Mouse (Mus musculus): ENCODE results near the gene Dync1h1. TPM values are rescaled to one million over a fixed set of nuclear protein-coding genes. Genes with fewer than 3 reads are reported as not detected.

Gene Dync1h1
- polyA plus RNA-seq, 1 experiment from 2014 or later: 47.2 TPM

DNA sequence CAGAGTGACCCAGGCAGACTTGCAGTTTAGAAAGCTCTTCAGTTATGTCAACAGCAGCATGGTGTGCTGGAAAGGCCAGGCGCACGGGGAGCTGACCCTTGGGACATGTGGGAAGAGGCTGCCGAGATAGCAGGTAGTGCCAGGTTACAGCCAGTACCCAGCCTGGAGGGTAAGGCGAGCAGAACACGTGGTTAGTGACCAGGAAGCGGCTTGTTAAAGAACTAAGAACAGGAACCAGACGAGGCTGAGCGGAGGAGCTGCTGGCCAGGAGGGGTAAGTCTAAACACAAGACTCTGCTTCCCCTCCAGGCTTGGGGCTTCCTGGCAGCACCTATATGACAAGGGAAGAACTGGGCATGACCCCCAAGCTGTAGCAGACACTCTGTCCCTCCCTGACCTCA, 27.6 kb upstream of the Dync1h1 start:
- 77% methylated on average over 8 of the region's 8 CpGs for WGBS

DNA sequence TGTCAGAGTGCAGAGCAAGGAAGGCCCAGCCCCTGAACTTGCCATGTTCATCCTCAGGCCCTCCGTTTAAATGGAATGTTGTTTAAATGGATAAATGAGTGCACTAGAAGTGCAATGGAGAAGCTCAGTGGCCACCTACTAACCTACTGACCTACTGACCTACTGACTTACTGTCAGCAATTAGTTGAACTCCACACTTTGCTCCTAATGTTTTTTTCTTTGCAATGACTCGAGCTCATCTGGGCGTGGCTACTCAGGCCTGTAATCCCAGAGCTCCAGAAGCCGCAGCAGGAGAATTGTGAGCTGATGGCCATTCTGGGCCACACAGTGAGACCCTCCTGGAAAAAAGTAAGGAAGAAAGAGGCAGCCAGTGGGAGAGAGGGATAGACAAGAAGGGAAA, 25.3 kb upstream of the Dync1h1 start:
- Histone ChIP-seq H3K4me3 (no peak overlapping the region), H3K9ac (no peak overlapping the region), H3K27me3 (no peaks in the 10 kb centered on the region), H3K27ac (no peak overlapping the region), H3K36me3 (peaks cover 69% of the 10 kb centered on the region), H3K4me1 (no peaks in the 10 kb centered on the region), H3K4me2 (no peak overlapping the region), H3K9me3 (no peaks in the 10 kb centered on the region)
- no peak for ATAC-seq (ENCODE audit: insufficient number of reproducible peaks, low FRiP score, low TSS enrichment, low read depth)
- 66% methylated on average over 4 of the region's 4 CpGs for whole genome bisulfite sequencing

More for the DNA sequence above, 27.6 kb upstream of the Dync1h1 start:
- Histone ChIP-seq H3K4me1 (no peaks in the 10 kb centered on the region), H3K27ac (no peak overlapping the region), H3K9me3 (no peaks in the 10 kb centered on the region), H3K4me3 (no peak overlapping the region), H3K36me3 (peaks cover 80% of the 10 kb centered on the region), H3K9ac (no peak overlapping the region), H3K4me2 (no peak overlapping the region), H3K27me3 (no peaks in the 10 kb centered on the region)
- no peak for ATAC-seq (ENCODE audit: insufficient number of reproducible peaks, low FRiP score, low TSS enrichment, low read depth)

DNA sequence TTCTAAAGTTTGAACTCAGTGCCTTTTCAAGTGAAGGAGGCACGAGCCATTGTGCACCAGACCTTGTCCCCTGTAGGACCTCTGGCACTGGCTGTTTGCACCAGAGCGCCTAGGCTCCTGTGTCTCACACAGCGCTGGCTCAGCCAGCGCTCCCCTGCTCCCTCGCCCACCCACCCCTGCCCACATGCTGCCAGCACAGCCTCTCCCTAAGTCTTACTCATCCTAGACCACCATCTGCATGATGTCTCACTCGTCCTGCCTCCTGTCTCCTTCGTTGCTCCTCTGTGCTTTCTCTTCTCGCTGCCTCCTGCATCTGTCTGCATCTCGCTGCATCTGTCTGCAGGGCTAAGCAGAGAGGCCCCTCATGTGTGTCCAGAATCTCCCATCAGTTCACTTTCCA, 22.9 kb upstream of the Dync1h1 start:
- no peak for ATAC-seq (ENCODE audit: insufficient number of reproducible peaks, low FRiP score, low TSS enrichment, low read depth)

DNA sequence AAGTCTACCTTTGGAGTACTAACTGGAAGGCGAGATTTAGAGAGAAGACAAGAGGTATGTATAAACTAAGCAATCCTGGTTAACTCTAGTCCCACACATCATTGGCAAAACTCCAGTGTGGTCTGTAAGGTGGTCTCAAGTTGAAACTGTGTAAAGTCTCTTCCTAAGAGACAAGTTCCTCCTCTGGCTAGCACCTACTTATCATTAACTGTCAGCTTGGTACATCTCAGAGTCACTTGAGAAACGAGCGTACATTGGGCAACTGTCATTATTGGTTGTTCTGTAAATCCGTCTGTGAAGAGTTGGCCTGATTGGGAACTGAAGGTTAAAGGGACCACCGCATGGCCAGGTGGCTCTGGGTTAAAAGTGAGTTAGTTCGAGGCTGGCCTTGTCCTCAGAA, 12.6 kb upstream of the Dync1h1 start:
- no peak for ATAC-seq (ENCODE audit: insufficient number of reproducible peaks, low FRiP score, low TSS enrichment, low read depth)
- no peaks in the 10 kb centered on the region for H3K9me3 ChIP-seq
- H3K27ac ChIP-seq: no peak overlapping the region
- no peaks in the 10 kb centered on the region for H3K27me3 ChIP-seq
- no peak overlapping the region for H3K9ac ChIP-seq
- H3K36me3 ChIP-seq: no peaks in the 10 kb centered on the region
- peaks cover 16% of the 10 kb centered on the region for H3K4me1 ChIP-seq
- H3K4me3 ChIP-seq: no peak overlapping the region
- WGBS: 83% methylated on average over 6 of the region's 6 CpGs
- H3K4me2 ChIP-seq: no peak overlapping the region

More for the DNA sequence above, 22.9 kb upstream of the Dync1h1 start:
- Histone ChIP-seq H3K36me3 (peaks cover 54% of the 10 kb centered on the region), H3K27me3 (no peaks in the 10 kb centered on the region), H3K9me3 (no peaks in the 10 kb centered on the region), H3K9ac (no peak overlapping the region), H3K4me1 (no peaks in the 10 kb centered on the region), H3K27ac (no peak overlapping the region), H3K4me2 (no peak overlapping the region), H3K4me3 (no peak overlapping the region)
- WGBS: 88% methylated on average over 9 of the region's 9 CpGs

DNA sequence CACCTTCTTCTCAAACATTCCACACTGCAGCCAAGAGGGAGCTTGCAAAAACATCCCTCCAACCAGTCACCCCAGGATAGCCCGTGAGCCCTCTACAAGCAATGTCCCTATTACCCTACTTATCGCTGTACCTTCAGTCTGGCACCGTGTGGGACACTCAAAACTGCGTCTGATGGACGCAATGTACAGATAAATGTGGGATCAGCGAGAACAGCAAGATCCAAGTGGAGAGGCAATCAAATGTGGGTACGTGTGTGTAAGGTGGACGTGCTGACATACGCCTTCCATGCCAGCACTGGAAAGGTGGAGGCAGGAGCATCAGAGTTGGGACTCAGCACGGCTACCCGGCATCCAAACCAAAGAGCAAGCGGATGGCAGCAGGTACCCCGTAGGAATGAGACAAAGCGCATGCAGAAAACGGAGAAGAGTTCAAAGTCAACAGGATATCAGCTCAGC, 10.4 kb upstream of the Dync1h1 start:
- Histone ChIP-seq H3K27ac (peak overlapping the region; percentile 95), H3K4me1 (peaks cover 16% of the 10 kb centered on the region), H3K36me3 (no peaks in the 10 kb centered on the region), H3K4me2 (peak overlapping the region; percentile 87), H3K4me3 (peak overlapping the region; percentile 77), H3K27me3 (no peaks in the 10 kb centered on the region), H3K9ac (peak overlapping the region; percentile 83), H3K9me3 (no peaks in the 10 kb centered on the region)
- ATAC-seq (ENCODE audit: insufficient number of reproducible peaks, low FRiP score, low TSS enrichment, low read depth): no peak
- 1% methylated on average over 15 of the region's 15 CpGs for WGBS

DNA sequence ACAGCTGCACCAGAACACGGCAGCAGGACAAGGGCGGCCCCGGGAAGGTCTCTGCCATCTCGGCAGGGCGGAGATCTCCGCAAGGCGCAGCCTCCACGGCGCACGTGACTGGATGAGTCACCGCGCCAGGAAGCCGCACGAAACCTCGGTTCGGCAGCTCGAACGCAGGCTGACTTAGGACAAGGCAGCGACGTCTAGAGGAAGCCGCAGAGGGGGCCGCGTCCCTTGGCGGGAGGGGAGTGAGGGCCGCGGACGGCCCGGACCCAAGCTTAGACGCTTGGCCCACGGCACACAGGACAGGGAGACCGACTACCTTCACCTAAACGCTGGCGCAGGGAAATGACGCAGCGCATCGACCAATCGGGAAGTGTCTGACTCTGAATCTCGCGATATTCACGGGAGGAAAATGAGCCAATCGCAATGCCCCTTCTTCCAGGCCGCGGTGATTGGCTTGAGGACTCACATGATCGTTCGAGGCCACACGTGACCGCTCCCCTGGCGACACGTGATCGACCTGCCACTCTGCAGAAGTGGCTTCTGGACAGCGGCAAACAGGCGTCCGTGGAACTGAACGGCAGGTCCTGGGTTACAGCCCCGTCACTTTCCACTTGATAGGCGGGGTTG, 9.9 kb upstream of the Dync1h1 start:
- H3K9me3 ChIP-seq: no peaks in the 10 kb centered on the region
- under 1% methylated on average over 56 of the region's 56 CpGs for WGBS
- no peaks in the 10 kb centered on the region for H3K36me3 ChIP-seq
- H3K4me2 ChIP-seq: peak overlapping the region; percentile 87
- peak overlapping the region; percentile 95 for H3K27ac ChIP-seq
- H3K27me3 ChIP-seq: no peaks in the 10 kb centered on the region
- peak overlapping the region; percentile 77 for H3K4me3 ChIP-seq
- peak overlapping the region; percentile 90 for H3K9ac ChIP-seq
- peaks cover 16% of the 10 kb centered on the region for H3K4me1 ChIP-seq
- ATAC-seq (ENCODE audit: insufficient number of reproducible peaks, low FRiP score, low TSS enrichment, low read depth): peak; percentile 94

DNA sequence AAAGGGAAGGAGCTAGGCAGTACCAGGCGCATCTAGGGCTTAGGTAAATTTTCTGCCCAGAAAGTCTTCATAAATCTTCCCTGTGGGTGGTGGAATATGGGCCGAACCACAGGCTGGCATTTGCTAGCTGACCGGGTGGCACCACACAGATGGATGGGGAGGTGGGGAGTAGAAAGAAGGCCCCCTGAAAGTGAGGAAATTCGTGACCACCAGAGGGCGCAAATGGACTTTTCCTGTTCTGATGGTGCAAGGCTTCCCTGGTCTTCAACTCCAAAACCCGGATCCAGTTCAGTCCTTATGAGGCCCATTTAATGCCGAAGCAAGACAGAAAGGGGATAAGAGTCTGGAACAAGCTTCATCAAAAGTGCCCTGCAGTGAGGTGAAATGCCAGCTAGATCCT, 2.7 kb upstream of the Dync1h1 start:
- 10% methylated on average over 7 of the region's 7 CpGs for WGBS
- H3K27ac ChIP-seq: no peak overlapping the region
- H3K36me3 ChIP-seq: no peaks in the 10 kb centered on the region
- H3K4me3 ChIP-seq: no peak overlapping the region
- no peaks in the 10 kb centered on the region for H3K9me3 ChIP-seq
- H3K27me3 ChIP-seq: peaks cover 6% of the 10 kb centered on the region; the same call in 1 of the 2 replicates
- no peak for ATAC-seq (ENCODE audit: insufficient number of reproducible peaks, low FRiP score, low TSS enrichment, low read depth)
- H3K9ac ChIP-seq: no peak overlapping the region
- peaks cover 19% of the 10 kb centered on the region for H3K4me1 ChIP-seq
- no peak overlapping the region for H3K4me2 ChIP-seq

DNA sequence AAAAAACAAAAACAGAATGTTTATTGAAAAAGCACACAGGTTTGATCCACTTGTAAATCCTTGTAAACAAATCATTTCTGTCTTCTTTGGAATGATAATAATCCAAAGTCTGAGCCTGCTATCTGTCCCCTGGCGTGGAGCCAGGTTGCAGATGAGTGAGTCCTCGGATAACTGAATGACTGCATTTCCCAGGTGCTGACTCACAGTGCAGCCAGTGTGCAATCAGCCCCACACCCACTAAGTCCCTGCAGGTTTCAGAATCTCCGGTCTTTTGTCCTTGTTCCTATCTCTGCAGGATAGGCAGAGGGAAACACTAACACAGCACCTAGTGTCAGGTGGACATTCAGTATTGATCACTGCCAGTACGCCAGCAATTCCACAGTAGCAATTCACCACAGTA, 1.5 kb upstream of the Dync1h1 start:
- no peaks in the 10 kb centered on the region for H3K9me3 ChIP-seq
- no peak overlapping the region for H3K4me3 ChIP-seq
- WGBS: 60% methylated on average over 4 of the region's 4 CpGs
- H3K27me3 ChIP-seq: peaks cover 6% of the 10 kb centered on the region; the same call in 1 of the 2 replicates
- H3K27ac ChIP-seq: no peak overlapping the region
- peaks cover 25% of the 10 kb centered on the region for H3K4me1 ChIP-seq
- H3K9ac ChIP-seq: no peak overlapping the region
- ATAC-seq (ENCODE audit: insufficient number of reproducible peaks, low FRiP score, low TSS enrichment, low read depth): no peak
- H3K36me3 ChIP-seq: no peaks in the 10 kb centered on the region
- no peak overlapping the region for H3K4me2 ChIP-seq

DNA sequence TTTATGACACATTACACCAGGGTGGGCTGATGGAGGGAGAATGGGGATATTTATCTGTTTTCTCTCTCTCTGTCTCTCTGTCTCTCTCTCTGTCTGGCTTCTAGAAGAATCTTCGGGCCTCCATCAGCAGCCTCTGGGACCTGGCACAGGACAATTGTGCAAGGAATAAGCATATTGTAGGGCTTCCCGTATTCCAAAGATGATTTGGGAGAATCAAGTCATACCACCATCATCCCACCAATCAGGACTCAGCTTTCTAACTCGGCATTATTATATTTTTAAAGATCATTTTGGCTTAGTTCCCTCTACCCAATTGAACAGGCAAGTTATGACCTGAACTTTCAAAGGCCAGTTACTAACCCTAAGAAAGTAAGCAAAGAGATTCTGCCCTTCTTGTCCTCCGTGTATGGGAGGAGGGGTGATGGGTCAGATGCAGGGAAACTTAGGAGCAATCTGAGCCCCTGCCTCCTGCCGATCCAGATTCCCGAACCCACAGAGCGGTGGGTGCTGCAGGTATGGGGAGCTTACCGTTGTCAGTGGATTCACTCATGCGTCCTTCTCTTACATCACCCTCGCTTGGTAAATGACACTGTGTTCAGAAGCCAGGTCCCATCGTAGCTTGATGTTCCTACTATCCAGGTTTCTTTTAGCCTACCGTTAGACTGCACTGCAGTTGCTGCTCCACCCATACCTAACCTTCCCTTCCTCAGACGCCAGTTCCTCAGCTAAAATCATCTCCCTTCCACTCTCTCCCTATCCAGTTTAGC, 844 bp upstream of the Dync1h1 start:
- peak overlapping the region; percentile 100 for H3K4me3 ChIP-seq
- 58% methylated on average over 13 of the region's 13 CpGs for WGBS
- H3K9ac ChIP-seq: peak overlapping the region; percentile 26; the same call in 1 of the 2 replicates
- no peak for ATAC-seq (ENCODE audit: insufficient number of reproducible peaks, low FRiP score, low TSS enrichment, low read depth)
- no peaks in the 10 kb centered on the region for H3K9me3 ChIP-seq
- H3K4me2 ChIP-seq: peak overlapping the region; percentile 70
- H3K36me3 ChIP-seq: no peaks in the 10 kb centered on the region
- peaks cover 25% of the 10 kb centered on the region for H3K4me1 ChIP-seq
- H3K27me3 ChIP-seq: peaks cover 6% of the 10 kb centered on the region; the same call in 1 of the 2 replicates
- H3K27ac ChIP-seq: no peak overlapping the region

DNA sequence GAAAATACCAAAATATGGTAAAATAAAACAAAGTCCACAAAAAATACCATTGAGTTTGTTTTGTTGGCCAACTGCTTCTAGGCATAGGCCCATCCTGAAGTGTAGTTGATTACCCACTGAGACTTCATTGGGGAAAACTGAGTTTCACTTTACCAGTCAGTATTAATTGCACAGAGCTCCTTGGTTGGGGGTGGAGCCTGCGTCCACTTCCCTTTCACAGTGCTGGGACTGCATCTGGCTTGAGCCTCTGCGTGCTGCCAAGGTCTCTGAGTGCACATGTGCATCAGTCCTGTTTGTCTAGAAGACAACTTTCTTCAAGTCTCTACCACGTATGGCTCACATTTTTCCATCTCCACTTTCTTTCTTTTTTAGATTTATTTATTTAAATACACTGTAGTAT, 4.9 kb downstream of the Dync1h1 start:
- WGBS: 85% methylated on average over 3 of the region's 3 CpGs

DNA sequence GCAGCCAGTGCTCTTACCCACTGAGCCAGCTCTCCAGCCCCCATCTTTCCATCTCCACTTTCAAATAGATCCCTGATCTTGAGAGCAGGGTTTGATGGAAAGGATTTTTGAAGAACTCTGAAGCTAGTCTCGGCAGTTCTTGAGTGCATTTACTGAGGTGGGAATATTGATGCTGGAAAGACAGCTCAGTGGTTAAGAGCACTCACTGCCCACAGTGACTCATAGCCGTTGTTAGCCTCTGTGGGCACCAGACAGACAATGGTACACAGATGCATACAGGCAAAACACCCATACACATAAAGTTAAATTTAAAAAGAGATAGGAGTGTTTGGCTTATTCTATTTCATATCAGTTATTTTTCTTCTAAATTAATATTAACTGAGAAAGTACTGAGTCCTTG, 5.4 kb downstream of the Dync1h1 start:
- H3K36me3 ChIP-seq: peaks cover 8% of the 10 kb centered on the region; the same call in 1 of the 2 replicates
- 87% methylated on average over 2 of the region's 2 CpGs for WGBS
- H3K27ac ChIP-seq: no peak overlapping the region
- H3K4me1 ChIP-seq: peaks cover 28% of the 10 kb centered on the region
- H3K27me3 ChIP-seq: no peaks in the 10 kb centered on the region
- H3K4me3 ChIP-seq: no peak overlapping the region
- ATAC-seq (ENCODE audit: insufficient number of reproducible peaks, low FRiP score, low TSS enrichment, low read depth): no peak
- H3K9ac ChIP-seq: no peak overlapping the region
- H3K4me2 ChIP-seq: no peak overlapping the region
- no peaks in the 10 kb centered on the region for H3K9me3 ChIP-seq

More for the DNA sequence above, 4.9 kb downstream of the Dync1h1 start:
- no peak for ATAC-seq (ENCODE audit: insufficient number of reproducible peaks, low FRiP score, low TSS enrichment, low read depth)
- Histone ChIP-seq H3K9me3 (no peaks in the 10 kb centered on the region), H3K27ac (no peak overlapping the region), H3K9ac (no peak overlapping the region), H3K4me3 (no peak overlapping the region), H3K27me3 (no peaks in the 10 kb centered on the region), H3K4me2 (no peak overlapping the region), H3K36me3 (0 out of 2 replicates have a peak, but pooled peaks cover 7% of the 10 kb centered on the region), H3K4me1 (peaks cover 28% of the 10 kb centered on the region)

DNA sequence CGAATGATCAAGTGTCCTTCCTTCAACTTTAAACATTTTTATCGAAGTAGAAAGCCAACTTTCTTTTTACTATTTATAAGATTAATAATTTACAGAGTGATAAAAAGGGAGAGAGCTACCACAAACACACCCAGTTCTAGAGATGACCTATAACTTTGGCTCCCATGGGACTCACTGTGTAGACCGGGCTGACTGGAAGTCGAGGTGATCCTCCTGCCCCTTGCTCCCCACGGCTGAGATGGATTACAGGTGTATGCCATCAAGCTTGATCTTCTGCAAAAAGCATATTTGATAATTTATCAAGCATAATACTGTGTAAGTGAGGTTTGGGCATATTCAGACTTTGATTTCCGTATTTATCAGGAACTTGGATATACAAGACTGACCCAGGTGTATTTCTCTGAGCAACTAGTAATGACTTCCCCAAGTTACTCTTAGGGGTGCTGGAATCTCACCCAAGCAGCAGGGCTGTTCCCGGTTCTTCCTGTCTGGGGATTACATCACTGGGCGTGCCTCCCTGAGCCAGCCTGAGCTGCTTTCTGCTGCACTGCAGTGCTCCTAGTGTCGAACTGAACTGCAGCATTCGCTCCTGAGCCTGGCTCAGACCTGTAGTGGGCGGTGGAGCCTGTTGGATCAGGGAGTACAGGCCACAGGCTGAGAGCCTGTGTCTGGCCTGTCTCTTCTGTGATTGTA, 7.4 kb downstream of the Dync1h1 start:
- 64% methylated on average over 11 of the region's 11 CpGs for WGBS
- ATAC-seq (ENCODE audit: insufficient number of reproducible peaks, low FRiP score, low TSS enrichment, low read depth): peak; percentile 57

More for the DNA sequence above, 7.4 kb downstream of the Dync1h1 start:
- H3K4me1 ChIP-seq: peaks cover 18% of the 10 kb centered on the region
- H3K9me3 ChIP-seq: no peaks in the 10 kb centered on the region
- H3K4me2 ChIP-seq: no peak overlapping the region
- no peak overlapping the region for H3K4me3 ChIP-seq
- H3K27me3 ChIP-seq: no peaks in the 10 kb centered on the region
- H3K27ac ChIP-seq: peak overlapping the region; percentile 69
- no peak overlapping the region for H3K9ac ChIP-seq
- H3K36me3 ChIP-seq: peaks cover 28% of the 10 kb centered on the region
